Mouse (Mus musculus) liver, postnatal 0 days (tissue): ENCODE results near the gene Ric8b. TPM values are rescaled to one million over a fixed set of nuclear protein-coding genes. Genes with fewer than 3 reads are reported as not detected.
A peak's percentile ranks its signal among the peaks of the same experiment; 100 is the strongest.

Experiments
- ATAC-seq: fragments of 200-750 bp; cut with Nextera tagmentation; 2 replicates; pipeline ENCODE4 v1.8.0; 2017; ENCODE audit warnings: mild to moderate bottlenecking, moderate library complexity
- DNase-seq: peaks from one replicate; pipeline ENCODE4 v3.0.0-alpha.2; 2016
- H3K27ac ChIP-seq: fragments of 300-500 bp; sonication (generic); 2 replicates; pipeline ENCODE4 v1.5.1; 2014; ENCODE audit warnings: antibody characterized with exemption, moderate library complexity, mild to moderate bottlenecking, low read depth
- H3K27me3 ChIP-seq: fragments of 300-500 bp; sonication (generic); 2 replicates; pipeline ENCODE4 v1.6.1; 2014; ENCODE audit warnings: low read length, control low read depth, mixed read lengths; ENCODE audit not compliant: insufficient read depth
- H3K36me3 ChIP-seq: fragments of 300-500 bp; sonication (generic); replicated peaks from 2 replicates; pipeline ENCODE4 v1.6.1; 2014; ENCODE audit warnings: mild to moderate bottlenecking, control low read depth, low read length, moderate library complexity, mixed read lengths; ENCODE audit not compliant: insufficient read depth
- H3K4me1 ChIP-seq: fragments of 300-500 bp; sonication (generic); 2 replicates; pipeline ENCODE4 v1.6.1; 2014; ENCODE audit warnings: antibody characterized with exemption, mild to moderate bottlenecking, control low read depth; ENCODE audit not compliant: insufficient read depth
- H3K4me2 ChIP-seq: fragments of 300-500 bp; sonication (generic); 2 replicates; pipeline ENCODE4 v1.6.1; 2014; ENCODE audit warnings: low read depth, mild to moderate bottlenecking, low read length, moderate library complexity, mixed read lengths
- H3K4me3 ChIP-seq: fragments of 300-500 bp; sonication (generic); 2 replicates; pipeline ENCODE4 v1.5.1; 2014; ENCODE audit warnings: low read depth, low read length
- H3K9ac ChIP-seq: fragments of 300-500 bp; sonication (generic); replicated peaks from 2 replicates; pipeline ENCODE4 v1.6.1; 2014; ENCODE audit warnings: mild to moderate bottlenecking, moderate library complexity
- H3K9me3 ChIP-seq: fragments of 300-500 bp; sonication (generic); 2 replicates; pipeline ENCODE4 v1.6.1; 2016; ENCODE audit warnings: mild to moderate bottlenecking, control low read depth, low read length, mixed read lengths
- CTCF ChIP-seq: sonication (generic); IDR thresholded peaks from 2 replicates; pipeline ENCODE4 v1.5.1; 2016; ENCODE audit warnings: antibody characterized with exemption, low read depth
- EP300 ChIP-seq: IDR thresholded peaks from 2 replicates; pipeline ENCODE4 v1.6.1; 2016; ENCODE audit warnings: antibody characterized with exemption, low read depth, mild to moderate bottlenecking
- WGBS: fragments of 180-500 bp; shearing (Covaris S2); extraction: QIAGEN DNeasy Blood & Tissue Kit; methylation state at CpG from one replicate; pipeline ENCODE4 v1.1.7; 2014; ENCODE audit not compliant: insufficient replicate concordance; 5-methylcytosine and 5-hydroxymethylcytosine counted together
- polyA plus RNA-seq: library from polyadenylated mRNA; unstranded; fragments of >200 nt; fragmentation: Nextera tagmentation; extraction: Ambion mirVana; gene quantifications from 2 replicates; pipeline ENCODE4 v1.2.1, GENCODE M21; 2015

Ric8b gene
- polyA plus RNA-seq, 1 experiment from 2014 or later, result 2.6 TPM

DNA sequence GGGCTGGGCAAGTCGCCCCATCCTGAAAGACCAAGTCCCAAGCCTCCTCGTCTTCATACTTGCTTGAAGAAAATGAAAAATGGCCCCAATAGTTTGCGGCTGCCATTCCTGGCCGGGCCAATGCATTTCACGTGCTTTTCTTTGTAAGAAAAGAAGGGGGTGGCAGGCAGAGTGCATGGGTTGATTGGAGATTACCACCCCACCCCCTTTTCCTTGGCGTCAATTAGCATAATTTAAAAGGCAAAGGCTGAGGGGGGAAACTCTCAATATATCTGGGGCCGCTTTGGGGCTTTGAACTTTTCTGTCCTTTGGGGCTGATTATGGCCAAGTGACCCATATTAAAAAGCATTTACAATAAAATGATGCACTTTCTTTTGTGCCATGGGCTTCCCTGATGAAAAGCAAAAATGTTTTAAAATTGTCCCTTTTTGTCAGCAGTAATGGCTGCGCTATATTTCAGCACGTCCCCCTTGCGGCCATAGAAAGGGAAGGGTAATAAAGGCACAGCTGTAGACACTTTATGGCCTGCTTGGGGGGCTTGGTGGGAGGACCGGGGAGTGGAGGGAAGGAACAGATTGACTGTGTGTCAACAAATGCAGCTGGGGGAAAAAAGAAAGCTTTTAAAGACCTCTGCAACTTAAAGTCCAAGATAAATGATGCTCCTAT is 105.4 kb downstream of the Ric8b start:
- H3K27me3 ChIP-seq, result no peaks in the 10 kb centered on the region
- TF ChIP-seq EP300 (no peak), CTCF (no peak)
- DNase-seq, result no peak
- no peak overlapping the region for H3K4me2 ChIP-seq
- WGBS, result 70% methylated on average over 11 of the region's 11 CpGs
- ATAC-seq, result no peak
- no peaks in the 10 kb centered on the region for H3K4me1 ChIP-seq
- H3K36me3 ChIP-seq, result 0 out of 2 replicates have a peak, but pooled peaks cover 4% of the 10 kb centered on the region
- H3K4me3 ChIP-seq, result no peak overlapping the region
- no peak overlapping the region for H3K9ac ChIP-seq
- no peaks in the 10 kb centered on the region for H3K9me3 ChIP-seq
- H3K27ac ChIP-seq, result no peak overlapping the region

DNA sequence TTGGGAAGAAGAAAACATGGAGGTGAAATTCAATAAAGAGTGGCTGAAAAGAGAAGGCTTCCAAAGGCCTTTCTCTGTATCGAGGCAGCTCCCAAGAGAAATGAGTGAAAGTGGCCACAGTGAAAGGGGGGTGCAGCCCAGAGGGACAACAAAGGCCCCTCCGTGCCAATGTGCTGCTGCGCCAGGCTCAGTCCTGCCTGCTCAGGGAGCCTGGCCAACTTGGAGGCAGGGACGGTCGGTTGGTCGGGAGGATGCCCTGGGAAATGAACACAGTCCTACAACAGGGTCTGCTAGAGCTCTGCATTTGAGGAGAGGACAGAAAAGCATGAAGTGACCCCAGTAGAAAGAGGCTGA is 105.9 kb downstream of the Ric8b start:
- TF ChIP-seq CTCF, result no peak
- TF ChIP-seq EP300, result no peak
- no peak for ATAC-seq
- DNase-seq, result no peak
- Histone ChIP-seq H3K4me1 (no peaks in the 10 kb centered on the region), H3K9me3 (no peaks in the 10 kb centered on the region), H3K4me3 (no peak overlapping the region), H3K4me2 (no peak overlapping the region), H3K27me3 (no peaks in the 10 kb centered on the region), H3K36me3 (0 out of 2 replicates have a peak, but pooled peaks cover 4% of the 10 kb centered on the region), H3K27ac (no peak overlapping the region), H3K9ac (no peak overlapping the region)
- 70% methylated on average over 6 of the region's 6 CpGs for WGBS

- TF ChIP-seq EP300 (no peak), CTCF (no peak)
- Histone ChIP-seq H3K36me3 (no peaks in the 10 kb centered on the region), H3K4me1 (no peaks in the 10 kb centered on the region), H3K4me3 (no peak overlapping the region), H3K9ac (no peak overlapping the region), H3K4me2 (no peak overlapping the region), H3K9me3 (no peaks in the 10 kb centered on the region), H3K27me3 (no peaks in the 10 kb centered on the region), H3K27ac (no peak overlapping the region)
- DNase-seq (no peak), ATAC-seq (peak; percentile 80)
- WGBS, result 85% methylated on average over 11 of the region's 11 CpGs
Measured at GRCm38 (mm10) chr10:85025799-85026424, 108.5 kb downstream of the Ric8b start.

DNA sequence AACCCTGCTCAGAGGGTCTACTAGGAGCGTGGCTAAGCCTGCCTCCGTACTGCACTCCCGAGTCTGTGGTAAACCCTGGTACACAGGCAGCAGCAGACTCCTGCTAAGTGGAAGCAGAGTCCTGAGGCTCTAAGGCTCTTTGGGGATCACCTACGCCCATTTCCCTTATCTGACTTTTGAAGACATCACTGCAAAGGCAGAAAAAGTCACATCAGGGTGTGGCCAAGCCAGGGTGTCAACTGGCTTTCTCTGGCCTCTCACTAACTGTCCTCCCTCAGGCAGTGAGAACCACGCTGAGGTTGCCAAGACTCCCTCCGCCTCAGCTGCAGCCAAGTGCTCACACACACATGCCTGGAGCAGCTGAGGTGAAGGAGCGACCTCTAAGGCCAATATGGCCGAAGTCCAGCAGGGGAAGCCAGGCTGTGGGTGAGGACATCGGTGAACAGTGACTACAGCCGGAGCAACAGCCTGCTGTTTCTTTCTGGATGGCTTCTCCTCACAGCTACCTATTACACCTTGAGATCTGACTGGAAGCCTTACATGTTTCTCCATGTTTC is 110.3 kb downstream of the Ric8b start:
- ATAC-seq, result peak; percentile 74
- Histone ChIP-seq H3K9me3 (no peaks in the 10 kb centered on the region), H3K36me3 (no peaks in the 10 kb centered on the region), H3K27me3 (no peaks in the 10 kb centered on the region), H3K9ac (no peak overlapping the region), H3K4me2 (no peak overlapping the region), H3K4me3 (no peak overlapping the region), H3K27ac (no peak overlapping the region), H3K4me1 (no peaks in the 10 kb centered on the region)
- DNase-seq, result no peak
- TF ChIP-seq CTCF, result no peak
- TF ChIP-seq EP300, result no peak
- 61% methylated on average over 10 of the region's 10 CpGs for WGBS

- H3K27me3 ChIP-seq, result no peaks in the 10 kb centered on the region
- 10% methylated on average over 8 of the region's 8 CpGs for WGBS
- H3K4me2 ChIP-seq, result no peak overlapping the region
- no peaks in the 10 kb centered on the region for H3K4me1 ChIP-seq
- ATAC-seq, result no peak
- H3K36me3 ChIP-seq, result no peaks in the 10 kb centered on the region
- no peak overlapping the region for H3K9ac ChIP-seq
- H3K9me3 ChIP-seq, result no peaks in the 10 kb centered on the region
- no peak overlapping the region for H3K27ac ChIP-seq
- H3K4me3 ChIP-seq, result no peak overlapping the region
- TF ChIP-seq CTCF (no peak), EP300 (no peak)
- no peak for DNase-seq
Measured at GRCm38 (mm10) chr10:85035131-85035725, 117.8 kb downstream of the Ric8b start.

- 65% methylated on average over 10 of the region's 10 CpGs for WGBS
- H3K9ac ChIP-seq, result no peak overlapping the region
- DNase-seq, result no peak
- H3K36me3 ChIP-seq, result no peaks in the 10 kb centered on the region
- no peak overlapping the region for H3K4me2 ChIP-seq
- H3K27ac ChIP-seq, result no peak overlapping the region
- H3K27me3 ChIP-seq, result no peaks in the 10 kb centered on the region
- no peak for ATAC-seq
- no peaks in the 10 kb centered on the region for H3K9me3 ChIP-seq
- H3K4me1 ChIP-seq, result no peaks in the 10 kb centered on the region
- no peak for TF ChIP-seq CTCF
- no peak for TF ChIP-seq EP300
- H3K4me3 ChIP-seq, result no peak overlapping the region
Measured at GRCm38 (mm10) chr10:85038147-85038546, 120.7 kb downstream of the Ric8b start.
